Mouse (Mus musculus): ENCODE measurements at regions not wholly inside any gene's neighbourhood (a gene's known extent, or its start where the extent isn't known, plus 50 kb on each side); places are given as distances from the start of the nearest gene placed in this dataset.

GRCm38 (mm10) chr13:44246714-44247251 is 462.2 kb downstream of the Cd83 start:
- Histone ChIP-seq H3K27ac (replicated peaks) (no peak overlapping the region), H3K4me1 (replicated peaks) (peaks cover 4% of the 10 kb centered on the region; the same call in 1 of the 2 replicates), H3K4me2 (no peak overlapping the region), H3K4me3 (no peak overlapping the region), H3K9me3 (no peaks in the 10 kb centered on the region), H3K27me3 (no peaks in the 10 kb centered on the region), H3K9ac (no peak overlapping the region), H3K36me3 (no peaks in the 10 kb centered on the region)
- ATAC-seq (ENCODE audit: low read depth), result no peak
- WGBS, result 90% methylated on average over 7 of the region's 7 CpGs

- Histone ChIP-seq H3K9ac (no peak overlapping the region), H3K4me2 (no peak overlapping the region), H3K4me3 (no peak overlapping the region), H3K27me3 (no peaks in the 10 kb centered on the region), H3K4me1 (replicated peaks) (peaks cover 4% of the 10 kb centered on the region; the same call in 1 of the 2 replicates), H3K9me3 (no peaks in the 10 kb centered on the region), H3K27ac (replicated peaks) (no peak overlapping the region), H3K36me3 (no peaks in the 10 kb centered on the region)
- no peak for ATAC-seq (ENCODE audit: low read depth)
- 69% methylated on average over 11 of the region's 11 CpGs for WGBS
Observed at GRCm38 (mm10) chr13:44247861-44248260, 463.3 kb downstream of the Cd83 start.

- WGBS, result 56% methylated on average over 8 of the region's 8 CpGs
- H3K4me1 ChIP-seq (replicated peaks), result peaks cover 4% of the 10 kb centered on the region; the same call in 1 of the 2 replicates
- H3K36me3 ChIP-seq, result no peaks in the 10 kb centered on the region
- no peaks in the 10 kb centered on the region for H3K9me3 ChIP-seq
- no peak overlapping the region for H3K9ac ChIP-seq
- no peak overlapping the region for H3K4me2 ChIP-seq
- no peak overlapping the region for H3K4me3 ChIP-seq
- ATAC-seq (ENCODE audit: low read depth), result no peak
- no peak overlapping the region for H3K27ac ChIP-seq (replicated peaks)
- no peaks in the 10 kb centered on the region for H3K27me3 ChIP-seq
Observed at GRCm38 (mm10) chr13:44248401-44248800, 463.8 kb downstream of the Cd83 start.

GRCm38 (mm10) chr13:44249119-44249518 is 464.5 kb downstream of the Cd83 start:
- no peaks in the 10 kb centered on the region for H3K36me3 ChIP-seq
- 87% methylated on average over 2 of the region's 2 CpGs for WGBS
- H3K9me3 ChIP-seq, result no peaks in the 10 kb centered on the region
- no peak overlapping the region for H3K27ac ChIP-seq (replicated peaks)
- no peak overlapping the region for H3K9ac ChIP-seq
- H3K4me2 ChIP-seq, result no peak overlapping the region
- no peak overlapping the region for H3K4me3 ChIP-seq
- no peaks in the 10 kb centered on the region for H3K27me3 ChIP-seq
- ATAC-seq (ENCODE audit: low read depth), result no peak
- H3K4me1 ChIP-seq (replicated peaks), result peaks cover 4% of the 10 kb centered on the region; the same call in 1 of the 2 replicates

GRCm38 (mm10) chr13:44250474-44251201 is 466.1 kb downstream of the Cd83 start:
- Histone ChIP-seq H3K4me1 (replicated peaks) (peaks cover 4% of the 10 kb centered on the region; the same call in 1 of the 2 replicates), H3K9me3 (no peaks in the 10 kb centered on the region), H3K4me3 (no peak overlapping the region), H3K4me2 (no peak overlapping the region), H3K9ac (no peak overlapping the region), H3K36me3 (no peaks in the 10 kb centered on the region), H3K27ac (replicated peaks) (no peak overlapping the region), H3K27me3 (no peaks in the 10 kb centered on the region)
- ATAC-seq (ENCODE audit: low read depth), result no peak
- 71% methylated on average over 11 of the region's 11 CpGs for WGBS

GRCm38 (mm10) chr13:44251503-44251902 is 466.9 kb downstream of the Cd83 start:
- WGBS, result 91% methylated on average over 1 of the region's 1 CpGs
- Histone ChIP-seq H3K9me3 (no peaks in the 10 kb centered on the region), H3K4me3 (no peak overlapping the region), H3K27me3 (no peaks in the 10 kb centered on the region), H3K9ac (no peak overlapping the region), H3K27ac (replicated peaks) (no peak overlapping the region), H3K36me3 (no peaks in the 10 kb centered on the region), H3K4me1 (replicated peaks) (peaks cover 4% of the 10 kb centered on the region; the same call in 1 of the 2 replicates), H3K4me2 (no peak overlapping the region)
- ATAC-seq (ENCODE audit: low read depth), result no peak

GRCm38 (mm10) chr13:44252496-44252895 is 467.9 kb downstream of the Cd83 start:
- Histone ChIP-seq H3K4me1 (replicated peaks) (peaks cover 4% of the 10 kb centered on the region; the same call in 1 of the 2 replicates), H3K36me3 (no peaks in the 10 kb centered on the region), H3K27me3 (no peaks in the 10 kb centered on the region), H3K4me3 (no peak overlapping the region), H3K9me3 (no peaks in the 10 kb centered on the region), H3K27ac (replicated peaks) (no peak overlapping the region), H3K9ac (no peak overlapping the region), H3K4me2 (no peak overlapping the region)
- ATAC-seq (ENCODE audit: low read depth), result no peak
- WGBS, result 86% methylated on average over 3 of the region's 3 CpGs

- Histone ChIP-seq H3K4me1 (replicated peaks) (no peaks in the 10 kb centered on the region), H3K27ac (replicated peaks) (no peak overlapping the region), H3K4me2 (no peak overlapping the region), H3K9ac (no peak overlapping the region), H3K9me3 (no peaks in the 10 kb centered on the region), H3K4me3 (no peak overlapping the region), H3K36me3 (no peaks in the 10 kb centered on the region), H3K27me3 (no peaks in the 10 kb centered on the region)
- ATAC-seq (ENCODE audit: low read depth), result no peak
- WGBS, result 88% methylated on average over 10 of the region's 10 CpGs
Observed at GRCm38 (mm10) chr13:44258422-44258821, 470.9 kb upstream of the Jarid2 start.

GRCm38 (mm10) chr13:44260039-44260438 is 469.2 kb upstream of the Jarid2 start:
- H3K27ac ChIP-seq (replicated peaks), result no peak overlapping the region
- H3K36me3 ChIP-seq, result no peaks in the 10 kb centered on the region
- no peak overlapping the region for H3K9ac ChIP-seq
- WGBS, result 81% methylated on average over 6 of the region's 6 CpGs
- H3K4me3 ChIP-seq, result no peak overlapping the region
- no peak overlapping the region for H3K4me2 ChIP-seq
- no peaks in the 10 kb centered on the region for H3K27me3 ChIP-seq
- ATAC-seq (ENCODE audit: low read depth), result no peak
- H3K4me1 ChIP-seq (replicated peaks), result no peaks in the 10 kb centered on the region
- no peaks in the 10 kb centered on the region for H3K9me3 ChIP-seq

GRCm38 (mm10) chr13:44260637-44261333 is 468.5 kb upstream of the Jarid2 start:
- Histone ChIP-seq H3K27ac (replicated peaks) (no peak overlapping the region), H3K4me2 (no peak overlapping the region), H3K4me3 (no peak overlapping the region), H3K27me3 (no peaks in the 10 kb centered on the region), H3K9ac (no peak overlapping the region), H3K9me3 (no peaks in the 10 kb centered on the region), H3K4me1 (replicated peaks) (no peaks in the 10 kb centered on the region), H3K36me3 (no peaks in the 10 kb centered on the region)
- 80% methylated on average over 8 of the region's 8 CpGs for WGBS
- no peak for ATAC-seq (ENCODE audit: low read depth)

- Histone ChIP-seq H3K4me3 (no peak overlapping the region), H3K4me2 (no peak overlapping the region), H3K27ac (replicated peaks) (no peak overlapping the region), H3K27me3 (no peaks in the 10 kb centered on the region), H3K9me3 (no peaks in the 10 kb centered on the region), H3K36me3 (no peaks in the 10 kb centered on the region), H3K9ac (no peak overlapping the region), H3K4me1 (replicated peaks) (no peaks in the 10 kb centered on the region)
- ATAC-seq (ENCODE audit: low read depth), result no peak
- 90% methylated on average over 16 of the region's 16 CpGs for WGBS
Observed at GRCm38 (mm10) chr13:44272746-44273524, 456.3 kb upstream of the Jarid2 start.

GRCm38 (mm10) chr13:44277952-44278351 is 451.3 kb upstream of the Jarid2 start:
- Histone ChIP-seq H3K36me3 (no peaks in the 10 kb centered on the region), H3K4me1 (replicated peaks) (peaks cover 20% of the 10 kb centered on the region), H3K27ac (replicated peaks) (no peak overlapping the region), H3K4me3 (no peak overlapping the region), H3K9ac (no peak overlapping the region), H3K4me2 (no peak overlapping the region), H3K27me3 (no peaks in the 10 kb centered on the region), H3K9me3 (no peaks in the 10 kb centered on the region)
- no peak for ATAC-seq (ENCODE audit: low read depth)
- 83% methylated on average over 3 of the region's 3 CpGs for WGBS
